Mouse (Mus musculus) E14TG2a.4 (cell line): Measurements from ENCODE around the gene 1700029I15Rik.

Source experiments
- H3K27me3 ChIP-seq: 2 replicates; pipeline ENCODE4 v1.6.1; 2014; ENCODE audit warnings: low read length, control low read depth; ENCODE audit not compliant: insufficient read depth
- H3K36me3 ChIP-seq: 2 replicates; pipeline ENCODE4 v1.6.1; 2014; ENCODE audit warnings: low read length, control low read depth; ENCODE audit not compliant: insufficient read depth
- H3K4me1 ChIP-seq: replicated peaks from 2 replicates; pipeline ENCODE4 v1.6.1; 2014; ENCODE audit warnings: low read depth, low read length, control low read depth
- H3K4me3 ChIP-seq: replicated peaks from 2 replicates; pipeline ENCODE4 v1.5.1; 2014; ENCODE audit warnings: mild to moderate bottlenecking, low read length
- H3K9me3 ChIP-seq: 2 replicates; pipeline ENCODE4 v1.6.1; 2014; ENCODE audit warnings: low read length, control low read depth
- CTCF ChIP-seq: conservative IDR thresholded peaks from 2 replicates; pipeline ENCODE4 v1.5.1; 2014; ENCODE audit warnings: low read length
- NANOG ChIP-seq: IDR thresholded peaks from 2 replicates; pipeline ENCODE4 v1.6.1; 2014; ENCODE audit warnings: borderline replicate concordance, low read length, mixed read lengths
- POU5F1 ChIP-seq: IDR thresholded peaks from 2 replicates; pipeline ENCODE4 v1.6.1; 2014; ENCODE audit warnings: low read length, borderline replicate concordance

1700029I15Rik gene

DNA sequence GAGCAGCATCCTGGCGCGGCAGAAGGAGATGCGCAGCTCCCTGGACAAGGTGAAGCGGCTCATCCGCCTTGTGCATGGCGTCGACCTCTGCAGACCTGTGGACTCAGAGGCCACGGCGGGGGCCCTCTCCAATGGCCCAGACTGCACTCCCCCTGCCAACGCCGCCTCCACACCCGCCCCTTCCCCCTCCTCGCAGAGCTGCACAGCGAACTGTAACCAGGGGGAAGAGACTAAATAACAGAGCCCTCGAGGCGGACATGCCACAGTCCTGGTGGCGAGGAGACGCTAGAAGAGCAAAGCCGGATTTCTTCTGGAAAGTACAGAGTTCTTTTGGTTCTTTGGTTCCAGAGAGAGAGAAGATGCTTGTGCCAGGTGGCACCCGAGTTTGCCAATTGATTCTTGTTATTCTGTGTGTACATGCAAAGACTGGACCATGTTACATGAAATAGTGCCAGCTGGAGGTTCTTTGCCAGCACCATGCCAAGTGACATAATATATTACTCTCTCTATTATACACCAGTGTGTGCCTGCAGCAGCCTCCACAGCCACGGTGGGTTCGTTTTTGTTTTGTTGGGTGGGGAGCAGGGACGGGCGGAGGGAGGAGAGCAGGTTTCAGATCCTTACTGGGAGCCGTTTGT lies 22.0 kb upstream of the 1700029I15Rik start:
- H3K9me3 ChIP-seq: no peaks in the 10 kb centered on the region
- peak overlapping the region; percentile 57 for H3K4me3 ChIP-seq
- TF ChIP-seq NANOG (no peak), POU5F1 (no peak), CTCF (no peak)
- no peaks in the 10 kb centered on the region for H3K27me3 ChIP-seq
- peaks cover 30% of the 10 kb centered on the region for H3K4me1 ChIP-seq
- H3K36me3 ChIP-seq: peaks cover 88% of the 10 kb centered on the region

DNA sequence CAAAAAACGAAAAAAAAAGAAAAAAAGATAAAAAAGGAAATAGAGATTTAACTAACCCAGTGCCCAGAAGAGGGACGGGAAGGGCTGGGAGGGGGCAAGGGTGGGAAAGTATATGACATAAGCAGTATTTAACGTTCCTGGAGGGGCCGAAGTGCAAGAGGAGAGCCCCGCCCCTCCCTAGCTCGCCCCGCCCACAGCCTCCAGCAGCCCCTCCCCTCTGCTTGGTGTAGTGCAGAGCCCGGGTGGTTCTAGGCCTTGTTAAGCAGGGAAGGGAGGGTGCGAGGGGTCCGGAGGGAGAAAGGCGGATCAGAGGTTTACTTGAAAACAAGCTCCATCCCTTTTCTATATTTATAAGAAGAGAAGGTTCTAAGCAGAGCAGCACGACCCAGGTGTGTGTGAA lies 21.4 kb upstream of the 1700029I15Rik start:
- Histone ChIP-seq H3K4me1 (peaks cover 30% of the 10 kb centered on the region), H3K9me3 (no peaks in the 10 kb centered on the region), H3K27me3 (no peaks in the 10 kb centered on the region), H3K36me3 (peaks cover 88% of the 10 kb centered on the region), H3K4me3 (0 out of 2 replicates have a peak overlapping the region, but pooled peaks have one; percentile 57)
- TF ChIP-seq CTCF (no peak), POU5F1 (no peak), NANOG (no peak)

DNA sequence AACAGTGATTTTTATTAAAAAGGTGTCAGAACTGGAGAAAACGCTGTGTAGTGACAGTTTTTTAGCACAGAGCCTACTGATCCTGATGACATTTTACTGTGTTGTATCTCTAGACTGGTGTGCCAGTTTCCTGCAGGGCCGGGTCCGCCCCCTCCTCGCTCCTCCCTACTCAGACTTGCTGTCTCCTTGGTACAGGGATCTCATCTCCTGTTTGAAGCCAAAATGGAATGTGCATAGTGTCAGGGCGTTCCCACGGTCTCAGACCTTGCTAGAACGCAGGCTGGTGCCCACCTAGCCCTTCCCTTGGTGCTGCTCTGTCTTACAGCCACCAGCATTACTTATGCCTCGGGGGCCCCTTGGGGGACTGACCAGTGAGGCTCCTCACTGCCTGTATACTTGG lies 20.5 kb upstream of the 1700029I15Rik start:
- TF ChIP-seq NANOG (no peak), POU5F1 (no peak), CTCF (no peak)
- H3K27me3 ChIP-seq: no peaks in the 10 kb centered on the region

DNA sequence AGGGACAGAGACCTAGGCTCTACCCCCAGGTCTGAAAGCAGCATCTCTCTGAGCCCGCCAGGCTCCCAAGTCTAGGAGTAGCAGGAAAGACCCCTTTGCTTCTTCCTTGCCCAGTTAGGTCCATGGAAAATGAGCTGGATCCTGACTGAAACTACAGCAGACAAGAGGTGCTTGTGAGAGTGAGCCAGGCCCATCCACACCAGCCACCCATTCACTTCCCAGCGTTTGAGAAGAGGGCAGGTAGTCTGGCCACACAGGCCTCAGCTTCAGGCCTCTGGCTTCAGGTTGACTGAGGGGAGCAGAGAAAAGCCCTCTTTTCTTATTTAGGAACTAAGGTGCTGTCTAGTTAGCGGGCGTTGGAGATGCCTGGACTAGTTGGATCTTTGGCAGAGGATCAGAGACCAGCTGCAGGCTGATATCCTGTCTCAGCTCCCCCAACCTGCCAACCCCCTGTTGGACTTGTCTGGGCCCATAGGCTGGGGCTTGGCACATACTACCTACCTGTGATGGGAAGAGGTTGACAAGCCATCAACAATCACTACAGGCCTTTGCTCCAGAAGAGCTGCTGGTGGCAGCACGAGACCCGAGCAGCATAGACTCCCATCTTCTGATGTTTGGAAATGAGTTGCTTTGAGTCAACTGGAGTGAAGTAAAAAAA lies 19.6 kb upstream of the 1700029I15Rik start:
- Histone ChIP-seq H3K27me3 (no peaks in the 10 kb centered on the region), H3K36me3 (peaks cover 83% of the 10 kb centered on the region), H3K4me1 (peaks cover 46% of the 10 kb centered on the region), H3K9me3 (no peaks in the 10 kb centered on the region), H3K4me3 (no peak overlapping the region)
- TF ChIP-seq CTCF (no peak), POU5F1 (no peak)

More for the DNA sequence above, 20.5 kb upstream of the 1700029I15Rik start:
- Histone ChIP-seq H3K4me1 (peaks cover 37% of the 10 kb centered on the region), H3K4me3 (no peak overlapping the region), H3K9me3 (no peaks in the 10 kb centered on the region), H3K36me3 (peaks cover 88% of the 10 kb centered on the region)

DNA sequence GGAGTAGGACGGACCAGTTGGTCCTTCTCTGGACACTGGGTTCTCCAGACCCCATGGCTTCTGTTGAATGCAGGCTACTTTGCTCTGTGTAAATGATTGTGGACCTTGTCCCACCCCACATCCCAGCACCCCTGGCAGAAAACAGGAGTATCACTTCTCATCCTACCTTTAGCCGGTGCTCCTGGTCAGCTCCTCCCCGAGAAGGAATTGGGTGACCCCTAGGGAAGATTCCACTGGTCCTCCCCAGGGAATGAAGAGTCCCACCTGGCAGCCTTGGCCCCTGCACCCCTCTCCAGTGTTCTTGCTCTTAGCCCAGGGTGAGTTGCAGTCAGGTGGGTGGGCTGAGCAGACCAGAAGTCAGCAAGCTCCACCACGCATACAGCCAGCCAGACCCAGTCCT lies 18.3 kb upstream of the 1700029I15Rik start:
- no peaks in the 10 kb centered on the region for H3K9me3 ChIP-seq
- TF ChIP-seq POU5F1 (no peak), NANOG (no peak), CTCF (no peak)
- peaks cover 54% of the 10 kb centered on the region for H3K4me1 ChIP-seq
- no peak overlapping the region for H3K4me3 ChIP-seq
- peaks cover under 1% of the 10 kb centered on the region; the same call in 1 of the 2 replicates for H3K27me3 ChIP-seq
- peaks cover 77% of the 10 kb centered on the region for H3K36me3 ChIP-seq

DNA sequence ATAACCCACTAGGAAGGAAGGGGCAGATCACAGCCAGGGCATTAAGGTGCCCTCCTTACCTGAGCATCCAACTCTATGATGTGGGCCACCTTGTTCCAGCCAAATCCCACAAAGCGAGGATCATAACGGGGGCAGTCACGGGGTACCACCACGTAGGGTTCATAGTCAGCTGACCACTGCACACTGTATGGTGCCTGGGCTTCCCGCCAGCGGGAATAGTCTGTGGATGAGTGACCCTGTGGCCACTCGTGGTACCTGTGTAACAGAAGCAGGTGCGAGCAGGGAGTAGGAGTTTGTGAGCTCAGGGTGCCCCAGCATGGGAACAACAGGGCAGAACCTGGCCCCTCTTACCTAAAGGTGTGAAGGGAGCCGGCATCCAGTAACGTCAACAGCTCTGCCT lies 16.8 kb upstream of the 1700029I15Rik start:
- Histone ChIP-seq H3K4me1 (peaks cover 59% of the 10 kb centered on the region), H3K36me3 (peaks cover 65% of the 10 kb centered on the region), H3K27me3 (peaks cover 14% of the 10 kb centered on the region), H3K9me3 (no peaks in the 10 kb centered on the region), H3K4me3 (no peak overlapping the region)
- TF ChIP-seq CTCF: no peak

DNA sequence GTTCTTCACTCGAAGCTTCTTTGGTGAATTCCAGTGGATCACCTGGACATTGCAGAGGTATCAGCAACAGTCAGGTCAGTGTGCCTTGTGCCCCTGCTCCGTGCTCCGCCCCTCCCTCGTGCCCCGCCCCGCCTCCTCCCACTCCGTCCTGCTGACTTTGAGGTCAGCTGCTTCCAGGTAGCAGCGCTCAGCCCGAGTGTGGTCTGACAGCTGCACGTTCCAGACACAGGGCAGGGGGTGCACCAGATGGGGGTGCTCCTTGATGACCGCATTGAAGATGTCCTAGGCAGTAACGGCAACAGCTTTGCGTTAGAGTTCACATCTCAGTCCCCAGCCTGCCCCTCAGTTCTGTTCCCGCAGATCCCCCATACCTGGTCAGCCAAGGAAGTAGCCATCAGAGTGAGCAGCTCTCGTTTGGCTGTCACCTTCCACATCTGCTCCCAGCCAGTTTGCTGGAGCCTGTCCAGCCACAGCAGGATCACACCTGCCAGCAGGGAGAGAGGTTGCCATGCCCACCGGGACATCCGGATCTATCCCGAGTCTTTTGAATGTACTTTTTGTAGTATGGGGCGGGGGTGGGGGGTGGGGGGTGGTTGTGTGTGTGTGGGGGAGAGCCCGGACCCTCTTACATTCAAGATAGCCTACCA lies 14.8 kb upstream of the 1700029I15Rik start:
- no peaks in the 10 kb centered on the region for H3K9me3 ChIP-seq
- H3K4me3 ChIP-seq: peak overlapping the region; percentile 61
- H3K4me1 ChIP-seq: peaks cover 63% of the 10 kb centered on the region
- H3K36me3 ChIP-seq: peaks cover 56% of the 10 kb centered on the region
- TF ChIP-seq NANOG: no peak
- no peak for TF ChIP-seq CTCF
- TF ChIP-seq POU5F1: no peak
- H3K27me3 ChIP-seq: peaks cover 14% of the 10 kb centered on the region

DNA sequence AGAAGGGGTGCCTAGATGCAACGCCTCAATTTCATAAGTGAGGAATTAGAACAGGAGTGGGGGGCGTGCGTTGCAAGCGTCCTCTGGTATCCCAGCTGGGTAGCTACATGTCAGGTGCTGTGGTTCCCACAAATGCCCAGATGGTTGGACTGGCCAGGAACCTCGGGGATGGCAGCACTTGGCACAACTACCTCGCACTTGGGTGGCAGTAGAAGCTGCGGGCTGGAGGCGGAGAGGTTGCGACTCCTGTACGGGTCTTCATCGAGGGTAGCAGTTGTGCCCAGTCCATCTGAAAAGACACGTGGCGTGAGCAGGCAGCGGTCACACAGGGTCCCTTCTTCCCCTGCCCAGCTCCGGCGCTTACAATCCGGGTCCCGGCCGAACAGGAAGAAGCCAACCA lies 12.0 kb upstream of the 1700029I15Rik start:
- H3K4me3 ChIP-seq: peak overlapping the region; percentile 85
- TF ChIP-seq CTCF (no peak), POU5F1 (no peak)
- H3K9me3 ChIP-seq: no peaks in the 10 kb centered on the region
- H3K4me1 ChIP-seq: peaks cover 83% of the 10 kb centered on the region
- H3K27me3 ChIP-seq: peaks cover 14% of the 10 kb centered on the region
- H3K36me3 ChIP-seq: peaks cover 28% of the 10 kb centered on the region
